Mouse (Mus musculus): ENCODE measurements at regions not wholly inside any gene's neighbourhood (a gene's known extent, or its start where the extent isn't known, plus 50 kb on each side); places are given as distances from the start of the nearest gene placed in this dataset.

DNA sequence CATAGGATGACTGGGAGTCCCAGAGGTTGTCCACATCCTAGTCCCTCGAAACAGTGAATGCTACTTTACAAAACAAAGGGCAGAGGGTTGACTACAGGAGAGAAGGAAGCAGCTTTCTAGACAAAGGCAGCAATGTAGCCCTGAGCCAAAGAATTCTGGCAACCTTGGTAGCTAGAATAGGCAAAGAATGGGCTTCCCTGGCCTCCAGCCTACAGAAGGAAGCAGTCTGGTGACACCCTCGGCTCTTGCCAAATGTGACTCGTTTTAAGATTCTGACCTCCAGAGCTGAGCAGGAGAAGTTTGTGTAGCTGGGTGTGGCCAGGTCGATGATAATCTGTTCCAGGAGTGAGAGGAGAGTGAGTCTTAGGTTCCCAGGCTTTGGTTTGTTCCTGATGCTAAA, 279.1 kb downstream of the Uaca start:
- H3K4me1 ChIP-seq (ENCODE audit: insufficient read depth) = no peaks in the 10 kb centered on the region
- 35% methylated on average over 4 of the region's 4 CpGs for WGBS
- no peaks in the 10 kb centered on the region for H3K36me3 ChIP-seq (ENCODE audit: insufficient read depth)
- no peak overlapping the region for H3K4me2 ChIP-seq
- no peak for TF ChIP-seq CTCF (IDR thresholded peaks at IDR 0.05; ENCODE audit: low read depth)
- H3K27me3 ChIP-seq (ENCODE audit: insufficient read depth, low read length) = no peaks in the 10 kb centered on the region
- H3K27ac ChIP-seq (ENCODE audit: low read depth) = no peak overlapping the region
- no peak for ATAC-seq (ENCODE audit: insufficient read depth)
- peak; percentile 54 for DNase-seq
- H3K9ac ChIP-seq = no peak overlapping the region
- H3K4me3 ChIP-seq (ENCODE audit: low read depth, low read length) = no peak overlapping the region
- no peaks in the 10 kb centered on the region for H3K9me3 ChIP-seq (ENCODE audit: low read depth, low read length)

DNA sequence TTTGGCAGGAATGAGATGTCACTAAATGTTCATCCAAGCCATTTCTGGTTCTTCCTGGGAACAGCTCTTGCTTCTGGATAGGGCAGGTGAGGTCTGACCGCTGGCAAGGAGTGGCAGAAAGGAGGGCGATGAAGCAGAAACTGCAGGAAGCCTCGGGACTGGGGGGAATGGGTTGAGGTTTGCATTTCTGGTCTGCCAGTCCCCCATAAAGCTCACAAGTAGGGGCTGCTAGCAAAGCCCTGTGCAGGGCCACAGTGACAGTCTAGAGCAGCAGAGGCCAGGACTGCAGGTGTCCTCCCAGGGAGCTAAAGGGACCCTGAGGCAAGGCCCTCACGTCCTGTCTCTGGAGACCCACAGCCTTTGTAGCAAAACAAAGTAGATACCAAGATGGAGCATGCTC, 280.7 kb downstream of the Uaca start:
- no peak overlapping the region for H3K27ac ChIP-seq (ENCODE audit: low read depth)
- H3K4me2 ChIP-seq = no peak overlapping the region
- TF ChIP-seq CTCF (IDR thresholded peaks at IDR 0.05; ENCODE audit: low read depth) = no peak
- H3K4me3 ChIP-seq (ENCODE audit: low read depth, low read length) = no peak overlapping the region
- ATAC-seq (ENCODE audit: insufficient read depth) (no peak), DNase-seq (no peak)
- H3K27me3 ChIP-seq (ENCODE audit: insufficient read depth, low read length) = no peaks in the 10 kb centered on the region
- no peak overlapping the region for H3K9ac ChIP-seq
- WGBS = 74% methylated on average over 4 of the region's 4 CpGs
- H3K9me3 ChIP-seq (ENCODE audit: low read depth, low read length) = no peaks in the 10 kb centered on the region
- H3K4me1 ChIP-seq (ENCODE audit: insufficient read depth) = no peaks in the 10 kb centered on the region
- no peaks in the 10 kb centered on the region for H3K36me3 ChIP-seq (ENCODE audit: insufficient read depth)

DNA sequence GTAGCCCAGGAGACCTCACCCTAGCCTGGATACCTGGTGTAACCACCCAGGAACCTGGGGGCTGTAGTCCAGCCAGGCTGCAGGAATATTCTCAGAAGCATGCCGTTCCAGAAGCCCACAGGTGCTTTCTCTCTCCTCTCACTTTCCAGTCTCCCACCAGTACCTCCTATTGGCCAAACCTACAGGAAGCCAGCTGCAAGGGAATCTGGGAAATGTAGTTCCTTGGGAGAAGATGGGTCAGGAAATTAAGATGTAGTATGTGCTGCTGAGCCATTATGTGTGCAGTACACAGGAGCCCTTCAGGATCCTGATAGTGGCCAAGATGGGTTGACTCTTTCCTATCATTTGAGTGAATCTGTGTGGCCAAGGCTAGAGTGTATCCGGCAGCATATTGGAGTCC, 282.8 kb downstream of the Uaca start:
- no peaks in the 10 kb centered on the region for H3K36me3 ChIP-seq (ENCODE audit: insufficient read depth)
- no peak overlapping the region for H3K4me3 ChIP-seq (ENCODE audit: low read depth, low read length)
- ATAC-seq (ENCODE audit: insufficient read depth) = no peak
- TF ChIP-seq CTCF (IDR thresholded peaks at IDR 0.05; ENCODE audit: low read depth) = no peak
- peak; percentile 53 for DNase-seq
- no peak overlapping the region for H3K9ac ChIP-seq
- H3K4me2 ChIP-seq = no peak overlapping the region
- H3K27ac ChIP-seq (ENCODE audit: low read depth) = no peak overlapping the region
- 53% methylated on average over 2 of the region's 2 CpGs for WGBS
- no peaks in the 10 kb centered on the region for H3K4me1 ChIP-seq (ENCODE audit: insufficient read depth)
- H3K9me3 ChIP-seq (ENCODE audit: low read depth, low read length) = no peaks in the 10 kb centered on the region
- H3K27me3 ChIP-seq (ENCODE audit: insufficient read depth, low read length) = peaks cover 7% of the 10 kb centered on the region; the same call in 1 of the 2 replicates

DNA sequence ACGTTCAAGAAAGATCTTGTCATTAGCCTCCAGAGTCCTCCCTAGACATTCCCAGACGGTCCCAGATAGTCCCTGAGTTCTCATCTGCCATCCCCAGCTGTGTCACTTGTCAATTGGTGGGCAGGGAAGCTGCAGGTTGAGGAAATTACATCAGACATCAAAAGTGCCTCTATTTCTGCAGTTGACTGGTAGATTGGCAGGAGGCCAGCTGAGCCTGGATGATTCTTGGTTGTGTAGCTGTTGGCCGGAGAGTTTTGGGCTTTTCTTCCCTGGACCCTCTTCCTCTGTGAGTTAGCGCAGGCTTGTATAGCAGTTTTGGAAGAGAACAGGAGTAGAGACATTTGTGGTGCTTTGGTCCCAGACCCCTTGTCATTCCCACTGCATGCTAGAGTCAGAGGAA, 283.5 kb downstream of the Uaca start:
- ATAC-seq (ENCODE audit: insufficient read depth) (no peak), DNase-seq (peak; percentile 26)
- Histone ChIP-seq H3K36me3 (ENCODE audit: insufficient read depth) (no peaks in the 10 kb centered on the region), H3K9me3 (ENCODE audit: low read depth, low read length) (no peaks in the 10 kb centered on the region), H3K27me3 (ENCODE audit: insufficient read depth, low read length) (peaks cover 8% of the 10 kb centered on the region; the same call in 1 of the 2 replicates), H3K4me1 (ENCODE audit: insufficient read depth) (no peaks in the 10 kb centered on the region), H3K9ac (no peak overlapping the region), H3K4me3 (ENCODE audit: low read depth, low read length) (no peak overlapping the region), H3K27ac (ENCODE audit: low read depth) (no peak overlapping the region), H3K4me2 (no peak overlapping the region)
- 71% methylated on average over 4 of the region's 4 CpGs for WGBS
- TF ChIP-seq CTCF (IDR thresholded peaks at IDR 0.05; ENCODE audit: low read depth) = no peak

DNA sequence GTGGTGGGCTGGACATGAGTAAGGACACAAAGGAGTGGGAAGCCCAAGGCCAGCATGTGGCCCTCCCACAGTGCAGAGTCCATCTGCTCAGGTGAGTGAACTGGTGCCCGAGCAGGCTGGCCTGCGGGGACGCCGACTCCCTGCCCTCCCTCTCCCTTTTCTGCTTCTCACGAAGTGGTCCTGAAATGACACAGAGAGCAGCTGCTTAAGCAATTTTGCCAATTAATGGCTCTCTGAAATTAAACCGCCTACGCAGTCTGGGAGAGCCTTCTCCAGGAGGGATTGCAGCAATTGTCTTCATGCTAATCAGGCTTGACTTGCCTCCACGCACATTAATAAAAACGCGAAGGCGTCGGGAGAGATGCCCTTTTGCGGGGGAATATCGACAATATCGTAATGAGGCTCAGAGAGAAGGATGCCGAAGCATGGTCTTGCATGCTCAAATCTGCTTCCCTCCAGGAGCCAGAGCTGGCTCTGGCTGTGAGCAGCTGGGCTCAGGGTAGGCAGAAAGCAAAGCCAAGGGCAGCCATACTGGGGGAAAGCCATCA, 287.2 kb downstream of the Uaca start:
- peaks cover 8% of the 10 kb centered on the region; the same call in 1 of the 2 replicates for H3K27me3 ChIP-seq (ENCODE audit: insufficient read depth, low read length)

DNA sequence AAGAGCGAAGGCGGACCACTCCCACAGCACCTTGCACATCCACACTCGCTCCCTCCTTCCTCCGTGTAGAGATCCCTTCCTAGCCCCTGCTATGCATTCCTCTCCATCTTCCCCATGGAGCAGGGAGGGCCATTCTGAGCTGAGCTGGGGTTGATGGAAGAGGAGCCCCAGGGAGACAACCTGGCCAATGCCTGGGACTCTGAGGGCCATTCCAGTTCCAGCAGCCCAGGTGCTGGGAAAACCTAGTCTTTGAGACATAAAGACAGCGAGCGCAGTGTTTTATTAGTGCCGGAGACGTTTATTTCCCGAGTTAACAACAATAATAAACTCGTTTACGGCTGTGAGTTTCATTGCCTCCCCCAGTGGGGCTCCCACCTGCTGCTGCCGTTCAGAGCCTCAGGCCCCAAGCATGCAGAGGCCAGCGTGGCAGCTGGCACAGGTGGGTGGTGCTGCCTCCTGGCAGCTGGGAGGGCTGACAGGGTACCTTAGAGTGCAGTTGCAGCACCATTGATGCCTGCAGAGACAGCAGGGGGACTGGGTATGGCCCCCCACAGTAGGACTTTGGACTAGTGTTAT, 287.4 kb upstream of the Tle3 start:
- Histone ChIP-seq H3K4me1 (ENCODE audit: insufficient read depth) (no peaks in the 10 kb centered on the region), H3K27me3 (ENCODE audit: insufficient read depth, low read length) (peaks cover 8% of the 10 kb centered on the region; the same call in 1 of the 2 replicates), H3K27ac (ENCODE audit: low read depth) (no peak overlapping the region), H3K9ac (no peak overlapping the region), H3K9me3 (ENCODE audit: low read depth, low read length) (no peaks in the 10 kb centered on the region), H3K36me3 (ENCODE audit: insufficient read depth) (no peaks in the 10 kb centered on the region), H3K4me3 (ENCODE audit: low read depth, low read length) (no peak overlapping the region), H3K4me2 (no peak overlapping the region)
- 69% methylated on average over 13 of the region's 13 CpGs for WGBS
- TF ChIP-seq CTCF (IDR thresholded peaks at IDR 0.05; ENCODE audit: low read depth) = no peak
- ATAC-seq (ENCODE audit: insufficient read depth) (no peak), DNase-seq (no peak)

More for the DNA sequence above, 287.2 kb downstream of the Uaca start:
- Histone ChIP-seq H3K9ac (no peak overlapping the region), H3K36me3 (ENCODE audit: insufficient read depth) (no peaks in the 10 kb centered on the region), H3K4me1 (ENCODE audit: insufficient read depth) (no peaks in the 10 kb centered on the region), H3K27ac (ENCODE audit: low read depth) (no peak overlapping the region), H3K4me2 (no peak overlapping the region), H3K4me3 (ENCODE audit: low read depth, low read length) (no peak overlapping the region), H3K9me3 (ENCODE audit: low read depth, low read length) (no peaks in the 10 kb centered on the region)
- TF ChIP-seq CTCF (IDR thresholded peaks at IDR 0.05; ENCODE audit: low read depth) = no peak
- WGBS = 76% methylated on average over 16 of the region's 16 CpGs
- DNase-seq = no peak
- ATAC-seq (ENCODE audit: insufficient read depth) = no peak

DNA sequence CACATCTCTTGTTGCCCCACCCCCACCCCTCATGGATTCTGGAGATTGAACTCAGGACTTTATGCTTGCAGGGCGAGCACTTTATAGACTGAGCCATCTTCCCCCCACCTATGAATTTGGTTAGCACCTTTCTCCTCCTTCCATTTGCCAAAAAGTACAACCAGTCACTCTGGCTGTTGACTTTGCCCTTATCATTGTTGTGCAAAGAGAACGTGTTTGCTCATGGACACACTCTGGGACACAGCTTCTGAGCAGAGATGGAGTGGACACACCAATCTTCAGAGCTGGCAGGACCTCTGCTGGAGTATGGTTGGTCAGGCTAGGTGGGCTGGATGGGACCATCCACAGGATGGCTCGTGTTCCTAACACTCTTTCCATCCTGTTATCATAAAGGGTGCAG, 285.1 kb upstream of the Tle3 start:
- DNase-seq (no peak), ATAC-seq (ENCODE audit: insufficient read depth) (no peak)
- WGBS = 58% methylated on average over 3 of the region's 3 CpGs
- H3K27ac ChIP-seq (ENCODE audit: low read depth) = no peak overlapping the region
- no peak overlapping the region for H3K9ac ChIP-seq
- H3K36me3 ChIP-seq (ENCODE audit: insufficient read depth) = no peaks in the 10 kb centered on the region
- H3K4me3 ChIP-seq (ENCODE audit: low read depth, low read length) = no peak overlapping the region
- 0 out of 2 replicates have a peak, but pooled peaks cover 2% of the 10 kb centered on the region for H3K27me3 ChIP-seq (ENCODE audit: insufficient read depth, low read length)
- TF ChIP-seq CTCF (IDR thresholded peaks at IDR 0.05; ENCODE audit: low read depth) = no peak
- no peaks in the 10 kb centered on the region for H3K9me3 ChIP-seq (ENCODE audit: low read depth, low read length)
- H3K4me1 ChIP-seq (ENCODE audit: insufficient read depth) = no peaks in the 10 kb centered on the region
- no peak overlapping the region for H3K4me2 ChIP-seq

Data from lung, embryonic 14.5 days (tissue).